Comparison of ENCODE assay signal across 12 mouse cellular contexts in the genomic region with DNA sequence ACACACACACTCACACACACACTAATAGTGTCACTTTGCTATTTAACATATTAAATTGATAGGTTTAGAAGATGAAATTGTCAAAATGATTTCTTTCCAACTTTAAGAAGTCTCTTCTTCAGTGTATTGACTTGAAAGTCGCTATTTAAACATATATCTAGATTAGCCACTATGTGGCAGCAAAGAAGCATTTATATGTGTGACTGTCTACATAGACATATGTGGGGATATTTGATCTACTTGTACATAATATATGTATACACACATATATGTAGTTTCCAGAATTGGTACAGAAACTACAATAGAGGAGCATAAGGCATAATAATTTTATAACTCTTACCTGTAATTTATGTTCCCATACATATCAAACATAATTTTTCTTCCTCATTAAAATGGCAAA. TPM values are rescaled to one million over a fixed set of nuclear protein-coding genes. Genes with fewer than 3 reads are reported as not detected.
A peak's percentile ranks its signal among the peaks of the same experiment; 100 is the strongest.
DNase-seq lines count a peak whose midpoint lies in the region; ATAC-seq and TF ChIP-seq lines count a peak whose summit lies in the region.
"Had no signal": no experiment of that assay in that cellular context is flagged by ENCODE, and none has a peak within 500 bp of the region (broad histone marks: within the 10 kb centered on the region; RNA-seq: fewer than 3 reads in every experiment).

No protein-coding gene starts in this region.

- DNase-seq in embryo, embryonic 10 days (ENCODE audit: low spot score): peak; percentile 20
- no peak for DNase-seq in embryo, embryonic 9.5 days (ENCODE audit: extremely low spot score)
- peak; percentile 70 for DNase-seq in limb, embryonic 14.5 days (ENCODE audit: low spot score)
- no peak for DNase-seq in limb, embryonic 10.5 days (ENCODE audit: low spot score)
- DNase-seq in hindbrain, embryonic 14.5 days (ENCODE audit: low spot score): peak; percentile 67
- DNase-seq in retina, embryonic 14.5 days (ENCODE audit: low spot score): peak; percentile 74
- no peak for DNase-seq in right cerebral cortex, postnatal 36 days (ENCODE audit: low spot score in 2 of 2)
- no peak for DNase-seq in adrenal gland, postnatal 10 days
- DNase-seq: cerebellum, adult 9-11 months; heart, postnatal 10 days had no signal

- WGBS in limb, embryonic 14.5 days: 0% methylated on average over 1 of the region's 1 CpGs
- WGBS in limb, embryonic 10.5 days: 8% methylated on average over 1 of the region's 1 CpGs
- 9% methylated on average over 1 of the region's 1 CpGs for WGBS in hindbrain, embryonic 14.5 days

- no peak overlapping the region for H3K4me3 ChIP-seq in limb, embryonic 14.5 days (replicated peaks; ENCODE audit: low read length)
- no peak overlapping the region for H3K4me3 ChIP-seq in limb, embryonic 10.5 days
- H3K4me3 ChIP-seq in hindbrain, embryonic 14.5 days (replicated peaks; ENCODE audit: low read length): no peak overlapping the region
- H3K4me3 ChIP-seq: liver, embryonic 12.5 days had no signal

- H3K4me2 ChIP-seq in limb, embryonic 14.5 days (replicated peaks; ENCODE audit: low read depth, low read length, severe bottlenecking): no peak overlapping the region
- no peak overlapping the region for H3K4me2 ChIP-seq in hindbrain, embryonic 14.5 days (replicated peaks)
- H3K4me2 ChIP-seq: liver, embryonic 12.5 days had no signal

- H3K36me3 ChIP-seq in limb, embryonic 14.5 days (ENCODE audit: control insufficient read depth, insufficient read depth, low read length): no peaks in the 10 kb centered on the region
- H3K36me3 ChIP-seq in limb, embryonic 10.5 days: no peaks in the 10 kb centered on the region
- no peaks in the 10 kb centered on the region for H3K36me3 ChIP-seq in hindbrain, embryonic 14.5 days (replicated peaks; ENCODE audit: control insufficient read depth, insufficient read depth)
- H3K36me3 ChIP-seq: liver, embryonic 12.5 days had no signal

- no peak overlapping the region for H3K9ac ChIP-seq in limb, embryonic 14.5 days (ENCODE audit: low read depth, low read length, severe bottlenecking)
- no peak overlapping the region for H3K9ac ChIP-seq in hindbrain, embryonic 14.5 days
- H3K9ac ChIP-seq: liver, embryonic 12.5 days had no signal

- no peaks in the 10 kb centered on the region for H3K9me3 ChIP-seq in limb, embryonic 14.5 days (ENCODE audit: control insufficient read depth, low read length)
- no peaks in the 10 kb centered on the region for H3K9me3 ChIP-seq in limb, embryonic 10.5 days (replicated peaks)
- no peaks in the 10 kb centered on the region for H3K9me3 ChIP-seq in hindbrain, embryonic 14.5 days (ENCODE audit: control insufficient read depth, low read length)
- H3K9me3 ChIP-seq: liver, embryonic 12.5 days had no signal

- H3K4me1 ChIP-seq in limb, embryonic 14.5 days (ENCODE audit: control insufficient read depth, insufficient read depth, low read length): no peaks in the 10 kb centered on the region
- H3K4me1 ChIP-seq in limb, embryonic 10.5 days: no peaks in the 10 kb centered on the region
- H3K4me1 ChIP-seq in hindbrain, embryonic 14.5 days (replicated peaks; ENCODE audit: control insufficient read depth, insufficient read depth, low read length): no peaks in the 10 kb centered on the region
- H3K4me1 ChIP-seq: liver, embryonic 12.5 days had no signal

- H3K27ac ChIP-seq in limb, embryonic 14.5 days (replicated peaks; ENCODE audit: low read depth, low read length): no peak overlapping the region
- no peak overlapping the region for H3K27ac ChIP-seq in limb, embryonic 10.5 days
- no peak overlapping the region for H3K27ac ChIP-seq in hindbrain, embryonic 14.5 days
- H3K27ac ChIP-seq: liver, embryonic 12.5 days had no signal

- no peak for ATAC-seq in limb, embryonic 14.5 days (ENCODE audit: low FRiP score, low read depth)
- ATAC-seq in hindbrain, embryonic 14.5 days (ENCODE audit: low FRiP score): 0 out of 2 replicates have a peak, but pooled peaks have one; percentile 48
- ATAC-seq: activated CD4-positive, CD25-positive, alpha-beta regulatory T cell, adult 4 months; liver, embryonic 12.5 days had no signal

- no peaks in the 10 kb centered on the region for H3K27me3 ChIP-seq in limb, embryonic 14.5 days (ENCODE audit: control insufficient read depth, insufficient read depth, low read length)
- no peaks in the 10 kb centered on the region for H3K27me3 ChIP-seq in limb, embryonic 10.5 days (ENCODE audit: low read depth, poor library complexity, severe bottlenecking)
- no peaks in the 10 kb centered on the region for H3K27me3 ChIP-seq in hindbrain, embryonic 14.5 days (ENCODE audit: control insufficient read depth, insufficient read depth, low read length)
- H3K27me3 ChIP-seq: liver, embryonic 12.5 days had no signal

- TF ChIP-seq POLR2A in limb, embryonic 14.5 days (IDR thresholded peaks at IDR 0.05; ENCODE audit: borderline replicate concordance, extremely low read depth, insufficient read depth, insufficient read length): no peak

RNA-seq across cellular contexts. Expression of a gene that starts 17.9 kb away (rescaled TPM):
- polyA plus RNA-seq in limb, embryonic 14.5 days (2012; rRNA removed): 2.4 and 3.8 TPM in 2 replicates
- polyA plus RNA-seq in limb, embryonic 14.5 days (2014; fragmentation: Nextera tagmentation; extraction: Ambion mirVana): 2.6 and 3.1 TPM in 2 replicates
- polyA plus RNA-seq in limb, embryonic 10.5 days (2016; fragmentation: Nextera tagmentation; extraction: Ambion mirVana): 1.9 and 2.4 TPM in 2 replicates
- polyA plus RNA-seq in hindbrain, embryonic 14.5 days (2014; fragmentation: Nextera tagmentation; extraction: Ambion mirVana): 10.8 and 11.7 TPM in 2 replicates
- 1 to 10 TPM; 2.6 to 5.0 TPM for total RNA-seq in adrenal gland, postnatal 10 days (2021)
- polyA plus RNA-seq: activated CD4-positive, CD25-positive, alpha-beta regulatory T cell, adult 4 months had no signal

RNA-seq across cellular contexts. Expression of a gene that starts 48.2 kb away (rescaled TPM):
- 5.7 and 7.9 TPM in 2 replicates for polyA plus RNA-seq in limb, embryonic 14.5 days (2012; rRNA removed)
- polyA plus RNA-seq in limb, embryonic 14.5 days (2014; fragmentation: Nextera tagmentation; extraction: Ambion mirVana): 5.9 and 7.8 TPM in 2 replicates
- 5.8 and 6.8 TPM in 2 replicates for polyA plus RNA-seq in limb, embryonic 10.5 days (2016; fragmentation: Nextera tagmentation; extraction: Ambion mirVana)
- 6.2 and 7.1 TPM in 2 replicates for polyA plus RNA-seq in hindbrain, embryonic 14.5 days (2014; fragmentation: Nextera tagmentation; extraction: Ambion mirVana)
- 10 to 100 TPM; 23.8 to 24.2 TPM for total RNA-seq in adrenal gland, postnatal 10 days (2021)

Comparison
In these comparisons a context has a peak if more than half of its experiments do, and no peak if none do; other contexts are left out.
1. DNase-seq: peak in embryo, embryonic 10 days (single experiment), limb, embryonic 14.5 days (single experiment), hindbrain, embryonic 14.5 days (single experiment) and retina, embryonic 14.5 days (single experiment); none in embryo, embryonic 9.5 days (single experiment), limb, embryonic 10.5 days (single experiment), right cerebral cortex, postnatal 36 days (0 of 2) and adrenal gland, postnatal 10 days (single experiment).